Mouse (Mus musculus) heart, embryonic 11.5 days (tissue): ENCODE results near the gene Twf2. TPM values are rescaled to one million over a fixed set of nuclear protein-coding genes. Genes with fewer than 3 reads are reported as not detected.

ENCODE experiments used
- ATAC-seq: fragments of 200-750 bp; cut with Nextera tagmentation; replicated peaks from 2 replicates; pipeline ENCODE4 v1.8.0; 2017; ENCODE audit warnings: moderate library complexity; ENCODE audit not compliant: insufficient number of reproducible peaks, low FRiP score, low TSS enrichment
- H3K27ac ChIP-seq: fragments of 300-500 bp; sonication (generic); 2 replicates; pipeline ENCODE4 v1.5.1; 2014; ENCODE audit warnings: mild to moderate bottlenecking, low read depth, low read length
- H3K27me3 ChIP-seq: fragments of 300-500 bp; sonication (generic); 2 replicates; pipeline ENCODE4 v1.6.1; 2014; ENCODE audit warnings: mild to moderate bottlenecking, low read length, mixed read lengths; ENCODE audit not compliant: control insufficient read depth, insufficient read depth
- H3K36me3 ChIP-seq: fragments of 300-500 bp; sonication (generic); 2 replicates; pipeline ENCODE4 v1.6.1; 2014; ENCODE audit warnings: mild to moderate bottlenecking, low read length, moderate library complexity, mixed read lengths; ENCODE audit not compliant: control insufficient read depth, insufficient read depth
- H3K4me1 ChIP-seq: fragments of 300-500 bp; sonication (generic); 2 replicates; pipeline ENCODE4 v1.6.1; 2014; ENCODE audit warnings: low read length; ENCODE audit not compliant: control insufficient read depth, insufficient read depth
- H3K4me2 ChIP-seq: fragments of 300-500 bp; sonication (generic); 2 replicates; pipeline ENCODE4 v1.6.1; 2014; ENCODE audit warnings: mild to moderate bottlenecking, moderate library complexity
- H3K4me3 ChIP-seq: fragments of 300-500 bp; sonication (generic); 2 replicates; pipeline ENCODE4 v1.5.1; 2014; ENCODE audit warnings: low read depth, low read length
- H3K9ac ChIP-seq: fragments of 300-500 bp; sonication (generic); 2 replicates; pipeline ENCODE4 v1.6.1; 2014; ENCODE audit warnings: mild to moderate bottlenecking, low read depth, low read length, moderate library complexity
- H3K9me3 ChIP-seq: fragments of 300-500 bp; sonication (generic); replicated peaks from 2 replicates; pipeline ENCODE4 v1.6.1; 2016; ENCODE audit warnings: low read length; ENCODE audit not compliant: control insufficient read depth
- WGBS: fragments of 180-500 bp; shearing (Covaris S2); extraction: QIAGEN DNeasy Blood & Tissue Kit; methylation state at CpG from one replicate; pipeline ENCODE4 v1.1.7; 2014; ENCODE audit not compliant: insufficient replicate concordance; 5-methylcytosine and 5-hydroxymethylcytosine counted together
- polyA plus RNA-seq: library from polyadenylated mRNA; unstranded; fragments of >200 nt; fragmentation: Nextera tagmentation; extraction: Ambion mirVana; gene quantifications from 2 replicates; pipeline ENCODE4 v1.2.1, GENCODE M21; 2014

Gene Twf2
- polyA plus RNA-seq, 1 experiment from 2014 or later, result 55.6 TPM

DNA sequence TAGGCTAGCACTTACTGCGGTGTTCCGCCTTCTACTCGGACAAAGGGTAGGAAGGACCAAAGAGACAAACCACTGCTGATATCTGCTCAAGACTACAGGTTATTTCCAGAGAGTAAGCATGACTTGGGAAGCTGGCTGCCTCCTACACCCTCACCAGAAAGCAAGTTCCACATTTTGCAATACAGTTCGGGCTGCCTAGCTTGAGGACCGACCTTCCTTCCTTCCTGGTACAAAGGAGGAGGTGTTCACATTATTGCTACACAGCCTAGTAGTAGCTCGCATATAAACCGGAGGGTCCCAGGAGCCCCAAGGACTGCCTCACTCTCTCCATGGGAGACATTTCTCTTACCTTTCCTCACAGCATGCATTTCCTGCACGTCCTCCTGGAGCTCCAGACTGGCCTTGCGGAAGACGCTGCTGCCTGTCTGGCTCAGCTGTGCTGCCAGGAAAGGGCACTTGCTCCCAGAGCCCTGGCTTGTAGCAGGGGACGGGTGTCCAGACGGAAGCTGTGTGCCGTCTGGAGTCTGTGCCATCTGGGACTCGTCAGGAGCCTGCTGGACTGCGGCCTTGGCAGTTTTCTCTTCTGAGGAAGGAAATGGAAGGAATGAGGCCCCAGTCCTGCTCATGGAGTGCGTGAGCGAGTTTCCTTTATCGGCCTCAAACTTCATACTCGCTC lies 40.0 kb downstream of the Twf2 start:
- H3K4me2 ChIP-seq, result peak overlapping the region; percentile 31; the same call in 1 of the 2 replicates

GRCm38 (mm10) chr9:106249550-106249949 lies 46.6 kb downstream of the Twf2 start:
- 79% methylated on average over 11 of the region's 11 CpGs for WGBS
- Histone ChIP-seq H3K4me3 (no peak overlapping the region), H3K4me2 (no peak overlapping the region), H3K27ac (peak overlapping the region; percentile 68), H3K9ac (no peak overlapping the region), H3K9me3 (no peaks in the 10 kb centered on the region), H3K27me3 (no peaks in the 10 kb centered on the region), H3K36me3 (0 out of 2 replicates have a peak, but pooled peaks cover 3% of the 10 kb centered on the region), H3K4me1 (peaks cover 12% of the 10 kb centered on the region)
- no peak for ATAC-seq

More for the DNA sequence above, 40.0 kb downstream of the Twf2 start:
- Histone ChIP-seq H3K9ac (peak overlapping the region; percentile 16; the same call in 1 of the 2 replicates), H3K4me1 (peaks cover 9% of the 10 kb centered on the region), H3K36me3 (peaks cover 29% of the 10 kb centered on the region), H3K9me3 (no peaks in the 10 kb centered on the region), H3K27ac (peak overlapping the region; percentile 60), H3K27me3 (no peaks in the 10 kb centered on the region), H3K4me3 (no peak overlapping the region)
- 0 out of 2 replicates have a peak, but pooled peaks have one; percentile 23 for ATAC-seq
- 59% methylated on average over 19 of the region's 19 CpGs for WGBS

- H3K27ac ChIP-seq, result peak overlapping the region; percentile 68; the same call in 1 of the 2 replicates
- 42% methylated on average over 4 of the region's 4 CpGs for WGBS
Measured at GRCm38 (mm10) chr9:106250245-106250644, 47.3 kb downstream of the Twf2 start.

GRCm38 (mm10) chr9:106251066-106251465 lies 48.2 kb downstream of the Twf2 start:
- ATAC-seq, result no peak
- 72% methylated on average over 8 of the region's 8 CpGs for WGBS

More at GRCm38 (mm10) chr9:106250245-106250644, 47.3 kb downstream of the Twf2 start:
- Histone ChIP-seq H3K4me1 (peaks cover 12% of the 10 kb centered on the region), H3K27me3 (no peaks in the 10 kb centered on the region), H3K4me2 (no peak overlapping the region), H3K36me3 (0 out of 2 replicates have a peak, but pooled peaks cover 2% of the 10 kb centered on the region), H3K9me3 (no peaks in the 10 kb centered on the region), H3K9ac (no peak overlapping the region), H3K4me3 (no peak overlapping the region)
- ATAC-seq, result no peak; the same call in 1 of the 2 replicates

DNA sequence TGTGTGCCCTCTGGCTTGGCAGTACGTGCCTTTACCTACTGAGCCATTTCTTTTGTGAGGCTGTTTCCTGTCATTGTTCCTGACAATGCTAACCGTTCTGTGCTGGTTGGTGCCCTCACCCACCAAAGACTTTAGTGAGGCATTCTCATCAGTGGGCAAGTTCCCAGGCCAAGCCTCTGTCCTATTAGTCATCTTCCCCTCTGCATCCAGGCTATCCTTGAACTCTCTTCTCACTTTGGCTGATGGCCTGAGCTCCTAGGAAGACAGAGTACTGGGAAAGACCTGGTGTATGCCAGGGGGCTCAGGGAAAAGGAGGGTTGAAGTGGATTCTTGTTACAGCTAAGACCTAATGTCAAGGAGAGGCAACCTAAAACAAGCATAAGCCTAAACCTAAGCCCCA lies 51.1 kb downstream of the Twf2 start:
- Histone ChIP-seq H3K9me3 (no peaks in the 10 kb centered on the region), H3K27ac (no peak overlapping the region), H3K4me2 (no peak overlapping the region), H3K36me3 (no peaks in the 10 kb centered on the region), H3K4me3 (no peak overlapping the region), H3K9ac (no peak overlapping the region), H3K4me1 (0 out of 2 replicates have a peak, but pooled peaks cover 4% of the 10 kb centered on the region), H3K27me3 (no peaks in the 10 kb centered on the region)
- no peak for ATAC-seq
- 70% methylated on average over 2 of the region's 2 CpGs for WGBS

More at GRCm38 (mm10) chr9:106251066-106251465, 48.2 kb downstream of the Twf2 start:
- Histone ChIP-seq H3K4me1 (peaks cover 12% of the 10 kb centered on the region), H3K27ac (no peak overlapping the region), H3K9ac (no peak overlapping the region), H3K27me3 (no peaks in the 10 kb centered on the region), H3K4me3 (no peak overlapping the region), H3K36me3 (no peaks in the 10 kb centered on the region), H3K4me2 (no peak overlapping the region), H3K9me3 (no peaks in the 10 kb centered on the region)

DNA sequence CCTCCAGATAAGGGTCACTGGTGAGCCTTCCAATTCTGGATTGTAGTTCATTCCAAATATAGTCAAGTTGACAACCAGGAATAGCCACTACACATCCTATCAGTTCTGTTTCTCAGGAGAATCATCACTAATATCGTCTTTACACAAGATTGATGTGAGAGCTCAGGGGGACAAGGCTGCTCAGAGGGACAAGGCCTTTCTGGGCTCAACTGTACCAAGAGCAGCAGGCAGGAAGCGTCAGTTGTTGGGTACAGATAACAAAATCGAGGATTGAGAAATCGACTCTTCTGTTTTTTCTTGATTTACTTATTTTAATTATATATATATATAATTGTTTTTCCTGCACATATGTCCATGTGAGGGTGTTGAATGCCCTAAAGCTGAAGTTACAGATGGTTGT lies 55.5 kb downstream of the Twf2 start:
- whole genome bisulfite sequencing, result 63% methylated on average over 4 of the region's 4 CpGs
- Histone ChIP-seq H3K27ac (no peak overlapping the region), H3K4me1 (no peaks in the 10 kb centered on the region), H3K36me3 (no peaks in the 10 kb centered on the region), H3K27me3 (no peaks in the 10 kb centered on the region), H3K9me3 (no peaks in the 10 kb centered on the region), H3K4me3 (no peak overlapping the region), H3K9ac (no peak overlapping the region), H3K4me2 (no peak overlapping the region)
- ATAC-seq, result no peak

GRCm38 (mm10) chr9:106258990-106259389 lies 56.1 kb downstream of the Twf2 start:
- WGBS, result 68% methylated on average over 5 of the region's 5 CpGs
- no peak for ATAC-seq
- Histone ChIP-seq H3K27ac (no peak overlapping the region), H3K9me3 (no peaks in the 10 kb centered on the region), H3K4me1 (no peaks in the 10 kb centered on the region), H3K27me3 (no peaks in the 10 kb centered on the region), H3K4me2 (no peak overlapping the region), H3K4me3 (no peak overlapping the region), H3K36me3 (no peaks in the 10 kb centered on the region), H3K9ac (no peak overlapping the region)

GRCm38 (mm10) chr9:106261058-106261457 lies 58.1 kb downstream of the Twf2 start:
- Histone ChIP-seq H3K4me1 (no peaks in the 10 kb centered on the region), H3K9me3 (no peaks in the 10 kb centered on the region), H3K9ac (no peak overlapping the region), H3K4me3 (no peak overlapping the region), H3K27me3 (no peaks in the 10 kb centered on the region), H3K36me3 (no peaks in the 10 kb centered on the region), H3K4me2 (no peak overlapping the region), H3K27ac (no peak overlapping the region)
- WGBS, result 78% methylated on average over 6 of the region's 6 CpGs
- ATAC-seq, result no peak

DNA sequence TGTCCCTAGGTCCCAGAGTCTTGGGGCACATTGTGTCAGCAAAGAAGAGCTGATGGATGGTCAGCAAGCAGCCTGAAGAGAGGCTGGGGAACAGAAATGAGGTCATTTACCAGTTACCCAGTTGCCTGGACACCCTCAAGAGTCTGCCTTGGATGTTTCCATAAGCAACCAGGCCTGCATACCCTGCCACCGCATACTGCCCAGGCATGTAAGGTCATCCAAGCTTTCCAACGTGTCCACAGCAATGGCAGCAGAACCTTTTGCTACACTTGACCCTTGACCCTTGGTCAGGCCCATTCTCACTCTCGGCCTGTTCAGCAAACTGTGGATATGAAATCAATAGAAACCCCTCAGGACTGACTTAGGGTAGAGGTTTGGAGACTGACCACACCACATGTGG lies 58.6 kb downstream of the Twf2 start:
- no peaks in the 10 kb centered on the region for H3K27me3 ChIP-seq

More for the DNA sequence above, 58.6 kb downstream of the Twf2 start:
- Histone ChIP-seq H3K27ac (no peak overlapping the region), H3K4me3 (no peak overlapping the region), H3K36me3 (no peaks in the 10 kb centered on the region), H3K4me2 (no peak overlapping the region), H3K9me3 (no peaks in the 10 kb centered on the region), H3K9ac (no peak overlapping the region), H3K4me1 (no peaks in the 10 kb centered on the region)
- ATAC-seq, result no peak
- 74% methylated on average over 3 of the region's 3 CpGs for WGBS
